Mouse (Mus musculus) embryo, embryonic 10 days (tissue): ENCODE measurements around the gene Cnst.

Experiments used
- DNase-seq: peaks from one replicate; pipeline ENCODE4 v3.0.0-alpha.2; 2015; ENCODE audit warnings: low spot score

The Cnst gene

GRCm38 (mm10) chr1:179545768-179546550, at the start of gene Cnst, which contains the start of gene Tfb2m:
TSS of gene Cnst (plus strand) at chr1:179546370.
TSS of gene Tfb2m (minus strand) at chr1:179546267.
- peak; percentile 98 for DNase-seq

GRCm38 (mm10) chr1:179499257-179499656, 46.9 kb upstream of the Cnst start:
- DNase-seq: no peak

GRCm38 (mm10) chr1:179502565-179502964, 43.6 kb upstream of the Cnst start:
- no peak for DNase-seq

DNA sequence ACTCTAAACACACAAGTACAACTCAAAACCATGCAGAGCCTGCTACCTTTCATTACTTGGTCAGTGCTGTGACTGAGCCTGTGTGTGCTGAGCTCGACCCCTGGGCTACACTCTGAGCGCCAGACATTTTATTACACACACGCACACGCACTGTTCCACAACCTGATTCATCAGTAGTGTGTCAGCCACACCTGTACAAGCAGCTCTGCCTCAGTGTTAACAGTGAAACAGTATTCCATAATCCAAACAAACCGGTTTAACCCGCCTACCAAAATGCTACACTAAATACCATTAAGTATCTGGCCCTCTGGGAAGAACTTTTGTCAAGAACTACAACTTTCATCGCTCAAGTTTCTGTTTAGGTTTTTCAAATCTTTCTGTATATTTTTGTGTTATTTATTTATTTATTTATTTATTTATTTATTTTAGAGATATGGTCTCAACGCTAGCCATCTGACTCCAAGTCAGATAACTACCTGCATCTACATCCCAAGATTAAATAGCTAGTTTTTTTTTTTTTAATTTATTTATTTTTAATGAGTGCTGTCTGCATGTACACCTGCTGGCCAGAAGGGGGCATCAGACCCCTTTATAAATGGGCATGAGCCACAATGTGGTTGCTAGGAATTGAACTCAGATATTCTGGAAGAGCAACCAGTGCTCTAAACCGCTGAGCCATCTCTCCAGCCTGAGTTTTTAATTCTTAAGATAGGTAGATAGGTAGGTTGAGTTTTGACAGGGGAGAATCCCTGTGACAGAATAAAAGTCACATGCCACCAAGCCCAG, 39.4 kb upstream of the Cnst start:
- peak; percentile 56 for DNase-seq

GRCm38 (mm10) chr1:179510546-179511340, 35.4 kb upstream of the Cnst start:
- no peak for DNase-seq

- no peak for DNase-seq
Observed at GRCm38 (mm10) chr1:179511895-179512294, 34.3 kb upstream of the Cnst start.

- peak; percentile 42 for DNase-seq
Observed at GRCm38 (mm10) chr1:179516941-179517712, 29.0 kb upstream of the Cnst start.

GRCm38 (mm10) chr1:179517713-179518465, 28.3 kb upstream of the Cnst start, which contains the start of gene Smyd3:
TSS of gene Smyd3 (minus strand) at chr1:179518041.
- DNase-seq: peak; percentile 94

DNA sequence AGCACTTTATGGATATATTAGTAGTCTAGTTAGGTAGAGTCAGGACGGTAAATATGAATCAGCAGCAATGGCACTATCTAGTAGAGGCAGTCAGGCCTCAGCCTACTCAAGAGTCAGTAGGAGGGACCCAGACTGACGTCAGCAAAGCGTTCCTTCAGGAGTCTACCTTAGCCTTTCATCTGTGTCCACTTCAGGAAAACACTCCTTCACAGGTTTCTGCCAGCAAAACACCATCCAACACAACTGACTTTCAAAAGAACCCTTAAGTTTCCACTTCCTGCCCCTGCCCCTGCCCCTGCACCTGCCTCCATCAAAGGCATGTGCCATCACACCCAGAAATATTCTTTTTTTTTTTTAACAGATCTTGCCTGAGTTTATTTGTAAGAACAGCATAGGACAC, 26.3 kb upstream of the Cnst start:
- no peak for DNase-seq

DNA sequence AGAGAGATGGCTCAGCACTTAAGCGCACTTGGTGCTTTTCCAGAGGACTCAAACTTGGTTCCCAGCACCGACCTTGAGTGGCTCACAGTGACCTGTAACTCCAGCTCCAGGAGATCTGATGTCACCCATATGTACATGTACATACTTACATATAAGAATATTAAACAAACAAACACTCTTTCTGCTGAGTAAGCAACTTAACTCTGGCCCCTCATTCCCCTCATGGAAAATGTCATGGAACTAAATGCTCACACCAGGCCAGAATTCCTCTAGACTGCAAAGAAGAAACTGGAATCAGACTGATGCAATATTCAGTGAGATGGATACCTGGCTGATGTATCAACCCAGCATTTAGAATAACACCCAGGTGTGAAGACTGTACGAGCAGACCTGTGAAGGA, 7.1 kb upstream of the Cnst start:
- DNase-seq: no peak

DNA sequence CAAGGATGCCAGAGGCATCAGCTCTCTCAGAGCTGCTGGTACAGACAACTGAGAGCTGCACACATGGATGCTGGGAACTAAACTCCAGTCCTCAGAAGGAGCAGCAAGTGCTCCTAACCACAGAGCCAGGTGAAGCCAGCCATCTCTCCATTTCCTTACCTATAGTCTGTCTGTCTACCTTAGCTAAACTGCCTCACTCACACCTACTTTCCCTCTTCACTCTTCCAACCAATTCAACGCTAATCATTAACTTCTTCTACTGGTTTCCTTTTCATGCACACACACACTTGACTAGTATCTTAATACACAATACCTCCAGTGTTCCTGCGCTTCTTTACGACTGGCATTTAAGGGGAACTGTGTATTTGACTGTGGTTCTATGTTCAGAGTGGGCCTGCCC, 6.3 kb upstream of the Cnst start:
- no peak for DNase-seq

GRCm38 (mm10) chr1:179541502-179541901, 4.7 kb upstream of the Cnst start:
- peak; percentile 14 for DNase-seq

DNA sequence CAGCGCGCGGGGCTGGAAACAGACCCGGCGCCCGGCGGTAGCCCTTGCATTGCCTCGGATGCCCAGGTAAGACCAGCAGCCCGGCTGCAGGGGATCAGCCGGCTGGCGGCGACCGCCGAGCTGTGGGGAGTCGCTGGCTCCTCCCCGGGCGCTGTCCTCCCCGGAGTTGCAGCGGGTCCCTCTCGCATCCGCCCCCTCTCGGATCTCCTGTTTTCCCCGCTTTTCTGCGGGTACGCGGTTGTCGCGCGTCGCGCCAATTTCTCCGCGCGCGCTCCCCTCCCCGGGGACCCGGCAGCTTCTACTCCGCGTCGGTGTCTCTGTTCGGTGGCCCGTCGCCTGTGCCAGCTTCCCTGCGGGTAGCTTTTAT, 364 bp downstream of the Cnst start:
- no peak for DNase-seq

DNA sequence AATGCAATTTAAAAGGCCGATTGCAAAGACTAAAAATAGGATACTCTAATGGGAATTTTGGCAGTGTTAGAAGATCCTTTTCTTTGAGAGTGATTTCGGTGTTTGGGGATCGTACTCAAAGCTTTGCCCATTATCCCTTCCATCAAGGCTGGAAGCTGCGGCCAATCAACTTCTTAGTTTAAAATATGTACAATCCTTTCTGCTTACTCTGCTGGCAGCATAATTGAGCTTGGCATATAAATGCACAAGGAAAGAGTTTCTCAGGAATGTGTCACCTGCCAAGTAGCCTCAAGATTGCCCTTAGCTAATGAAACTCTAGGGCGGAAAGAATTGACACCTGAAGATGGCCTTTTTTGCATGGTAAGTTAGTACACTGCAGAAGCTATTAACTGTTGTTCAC, 1.0 kb downstream of the Cnst start:
- DNase-seq: no peak

DNA sequence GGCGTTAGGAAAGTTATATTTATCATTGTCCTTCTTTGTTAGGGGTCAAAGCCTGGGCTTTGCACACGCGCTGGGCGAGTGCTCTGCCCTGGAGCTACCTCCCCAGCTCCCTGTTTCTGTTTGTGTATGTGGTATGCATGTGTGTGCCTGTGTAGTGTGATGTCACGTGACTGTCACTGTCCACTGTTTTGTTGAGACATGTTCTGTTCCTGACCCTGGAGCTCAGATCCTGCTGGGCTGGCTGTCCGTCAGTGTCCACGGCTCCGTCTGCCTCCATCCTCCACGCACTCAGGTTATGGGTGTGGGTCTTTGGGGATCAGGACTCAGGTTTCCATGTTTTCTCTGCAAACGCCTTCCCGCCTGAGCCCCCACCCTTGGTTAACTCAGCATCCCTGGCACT, 2.0 kb downstream of the Cnst start:
- DNase-seq: peak; percentile 20

DNA sequence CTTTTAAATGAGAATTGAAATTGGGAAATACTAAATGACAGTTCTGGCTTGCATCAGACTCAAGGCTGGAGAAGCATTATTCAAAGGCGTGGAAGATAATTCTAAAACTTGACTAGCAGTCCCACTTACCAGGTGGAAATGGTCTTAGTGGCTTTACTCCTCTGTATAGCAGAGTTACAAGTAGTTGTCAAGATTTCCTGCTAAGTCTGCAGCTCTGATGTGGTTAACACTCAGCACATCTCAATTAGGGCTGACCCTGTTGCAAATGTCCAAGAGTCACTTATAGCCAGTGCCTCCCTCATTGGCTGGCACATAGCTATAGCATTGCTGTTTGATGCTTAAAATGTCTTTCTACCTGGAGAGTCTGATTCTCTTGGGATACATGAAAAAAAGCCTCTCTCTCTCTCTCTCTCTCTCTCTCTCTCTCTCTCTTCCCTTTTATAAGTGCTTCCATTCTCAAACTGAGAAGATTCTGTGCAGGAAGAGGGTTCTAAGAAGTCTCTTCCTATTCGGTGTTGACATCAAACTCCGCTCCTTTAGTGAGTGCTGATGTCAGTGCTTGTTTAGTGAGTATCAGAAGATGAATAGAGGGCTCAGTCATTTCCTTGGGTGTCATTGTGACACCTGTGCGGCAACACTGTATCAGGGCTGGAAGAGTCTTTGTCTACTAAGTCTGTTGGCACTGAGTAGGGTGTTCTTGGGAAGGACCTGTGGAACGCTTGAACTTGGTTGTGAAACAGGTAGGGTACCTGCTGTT, 3.0 kb downstream of the Cnst start:
- no peak for DNase-seq

DNA sequence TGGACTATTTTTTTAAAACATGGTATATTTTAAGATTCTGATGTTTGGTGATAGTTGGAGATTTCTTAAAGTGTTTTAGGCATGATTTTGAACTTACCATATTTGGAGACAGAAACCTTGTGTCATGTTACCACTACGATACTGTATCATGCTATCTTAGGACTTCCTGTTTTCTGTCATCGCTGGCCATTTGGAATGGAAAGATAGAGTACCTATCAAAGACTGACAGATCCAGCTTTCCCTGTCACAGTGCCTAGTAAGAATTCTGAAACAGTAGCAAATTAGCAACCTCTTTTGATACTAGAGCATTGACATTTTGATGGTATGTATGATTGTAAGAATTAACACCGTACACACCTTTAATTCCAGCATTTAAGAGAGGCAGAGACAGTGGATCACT, 5.2 kb downstream of the Cnst start:
- DNase-seq: no peak

DNA sequence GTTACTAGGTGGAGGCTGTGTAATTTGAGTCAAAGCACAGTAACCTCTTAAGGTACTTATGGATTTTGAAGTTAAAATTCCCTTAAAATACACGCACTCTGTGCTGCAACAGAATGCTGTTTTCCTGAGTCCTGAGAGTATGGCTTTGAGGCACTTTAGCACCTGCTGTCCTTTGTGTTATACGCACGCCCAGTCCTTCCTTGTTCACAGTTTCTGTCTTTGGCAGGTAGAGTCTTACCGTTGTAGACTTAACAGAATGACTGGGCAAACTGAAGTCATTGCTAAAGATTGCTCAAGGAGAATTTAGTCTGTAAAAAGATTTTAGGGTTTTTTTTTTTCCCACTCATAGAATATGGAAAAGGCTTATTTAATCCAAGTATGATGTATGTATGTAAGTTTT, 5.8 kb downstream of the Cnst start:
- no peak for DNase-seq

- no peak for DNase-seq
Observed at GRCm38 (mm10) chr1:179552751-179553150, 6.6 kb downstream of the Cnst start.
